Mouse (Mus musculus) megakaryocyte, embryonic 14.5 days (primary cell): ENCODE data around the gene Krtap5-5.

Experiments
- FLI1 ChIP-seq: IDR thresholded peaks from 2 replicates; pipeline ENCODE4 v1.6.1; 2012; ENCODE audit warnings: low read length, inconsistent platforms, mixed read lengths
- GATA1 ChIP-seq: IDR thresholded peaks from 3 replicates; pipeline ENCODE4 v1.6.1; 2012; ENCODE audit warnings: mixed read lengths, low read length, inconsistent platforms, borderline replicate concordance

DNA sequence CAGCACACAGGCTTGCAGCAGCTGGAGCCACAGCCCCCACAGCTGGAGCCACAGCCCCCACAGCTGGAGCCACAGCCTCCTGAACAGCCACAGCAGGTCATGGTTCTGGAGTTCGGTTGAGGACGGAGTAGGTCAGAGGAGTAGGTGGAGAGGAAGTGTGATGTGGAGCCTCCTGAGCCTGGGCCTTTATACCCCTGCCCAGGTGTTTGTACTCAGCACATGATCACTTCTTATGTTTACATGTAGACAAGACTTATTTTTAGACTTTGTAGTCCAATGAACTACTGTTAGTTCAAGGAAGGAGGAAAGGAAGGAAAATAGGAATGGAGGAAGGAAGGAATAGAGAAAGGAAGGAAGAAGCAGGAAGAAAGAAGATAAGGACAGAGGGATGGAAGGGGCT lies 11.2 kb upstream of the Krtap5-5 start, which contains the start of gene Gm40460:
- TF ChIP-seq GATA1, result no peak
- no peak for TF ChIP-seq FLI1
